Mouse (Mus musculus) E14TG2a.4 (cell line): ENCODE measurements around the gene Vegfa.

Source experiments
- CTCF ChIP-seq: conservative IDR thresholded peaks from 2 replicates; pipeline ENCODE4 v1.5.1; 2014; ENCODE audit warnings: low read length
- POU5F1 ChIP-seq: IDR thresholded peaks from 2 replicates; pipeline ENCODE4 v1.6.1; 2014; ENCODE audit warnings: low read length, borderline replicate concordance

DNA sequence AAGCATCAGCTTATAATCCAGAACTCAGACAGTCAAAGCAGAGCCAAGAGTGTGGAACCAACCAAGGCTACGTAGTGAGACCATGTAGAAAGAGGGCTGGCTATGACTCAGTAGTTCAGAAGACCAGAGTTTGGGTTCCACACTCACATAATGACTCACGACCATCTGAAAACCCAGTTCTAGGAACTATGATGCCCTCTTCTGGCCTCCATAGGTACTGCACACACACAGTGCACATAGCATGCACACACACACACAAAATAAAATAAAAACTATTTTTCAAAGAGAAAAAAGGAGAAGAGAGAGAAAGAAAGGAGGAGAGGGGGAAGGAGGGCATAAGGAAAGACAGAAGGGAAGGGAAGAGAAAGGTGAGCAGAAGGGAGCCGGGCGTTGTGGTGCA is 16.0 kb upstream of the Vegfa start:
- TF ChIP-seq CTCF = peak; percentile 76
- no peak for TF ChIP-seq POU5F1
